29 mouse cellular contexts compared by ENCODE assay signal in genomic region chr11:101787432-101787831, GRCm38 (mm10). TPM values are rescaled to one million over a fixed set of nuclear protein-coding genes. Genes with fewer than 3 reads are reported as not detected.
DNase-seq lines count a peak whose midpoint lies in the region; ATAC-seq and TF ChIP-seq lines count a peak whose summit lies in the region.
"Had no signal": no experiment of that assay in that cellular context is flagged by ENCODE, and none has a peak within 500 bp of the region (broad histone marks: within the 10 kb centered on the region; RNA-seq: fewer than 3 reads in every experiment).

No protein-coding gene starts in this region.

- no peaks in the 10 kb centered on the region for H3K9me3 ChIP-seq in E14TG2a.4 (ENCODE audit: low read length)
- no peaks in the 10 kb centered on the region for H3K9me3 ChIP-seq in liver, postnatal 0 days (ENCODE audit: low read length)
- H3K9me3 ChIP-seq: embryonic facial prominence, embryonic 13.5 days; embryonic facial prominence, embryonic 15.5 days; forebrain, embryonic 10.5 days; forebrain, embryonic 12.5 days; G1E had no signal

- intact Hi-C loops in left cerebral cortex, postnatal 10 days (cut with DNase I), result no loop called here

- H3K4me2 ChIP-seq in liver, postnatal 0 days (ENCODE audit: low read depth, low read length), result no peak overlapping the region
- H3K4me2 ChIP-seq: embryonic facial prominence, embryonic 13.5 days; embryonic facial prominence, embryonic 15.5 days; forebrain, embryonic 12.5 days had no signal

- peak overlapping the region; percentile 88 for H3K4me3 ChIP-seq in E14TG2a.4 (replicated peaks; ENCODE audit: low read length)
- H3K4me3 ChIP-seq in liver, postnatal 0 days (ENCODE audit: low read depth, low read length), result no peak overlapping the region
- H3K4me3 ChIP-seq: embryonic facial prominence, embryonic 13.5 days; embryonic facial prominence, embryonic 15.5 days; erythroblast, embryonic 14.5 days; forebrain, embryonic 12.5 days had no signal

- H3K36me3 ChIP-seq in E14TG2a.4 (ENCODE audit: insufficient read depth, low read length), result peaks cover 4% of the 10 kb centered on the region; the same call in 1 of the 2 replicates
- H3K36me3 ChIP-seq in liver, postnatal 0 days (replicated peaks; ENCODE audit: insufficient read depth, low read length), result no peaks in the 10 kb centered on the region
- H3K36me3 ChIP-seq: embryonic facial prominence, embryonic 13.5 days; embryonic facial prominence, embryonic 15.5 days; forebrain, embryonic 10.5 days; forebrain, embryonic 12.5 days; G1E had no signal

- DNase-seq in ES-CJ7 (ENCODE audit: low read depth, low spot score) (peak; percentile 89), R1 (ENCODE audit: low read depth, low spot score) (peak; percentile 95), ZHBTc4 (ENCODE audit: low read depth, low spot score) (peak; percentile 69)
- DNase-seq in right cerebral cortex, postnatal 4 days, result no peak
- no peak for DNase-seq in liver, postnatal 0 days
- no peak for DNase-seq in left cerebral cortex, postnatal 10 days (ENCODE audit: extremely low spot score in 1 of 2, low spot score in 2 of 2)
- DNase-seq: adrenal gland, adult 2 months; adrenal gland, postnatal 10 days; adrenal gland, postnatal 25 days; B cell, adult 2 months; cerebellum, adult 11 months; cerebellum, adult 18-20 months; cerebellum, adult 8-10 months; cerebellum, adult 9-11 months; cerebellum, postnatal 14 days; cerebellum, postnatal 36 days; embryo, embryonic 11 days had no signal

- H3K9ac ChIP-seq in liver, postnatal 0 days (replicated peaks), result no peak overlapping the region
- H3K9ac ChIP-seq: embryonic facial prominence, embryonic 13.5 days; embryonic facial prominence, embryonic 15.5 days; forebrain, embryonic 12.5 days had no signal

- no peak for ATAC-seq in liver, postnatal 0 days
- ATAC-seq: CD4-positive, CD25-positive, alpha-beta regulatory T cell, adult 4 months; forebrain, embryonic 14.5 days; forebrain, embryonic 16.5 days; Patski had no signal

- TF ChIP-seq EP300 in liver, postnatal 0 days (IDR thresholded peaks at IDR 0.05; ENCODE audit: low read depth), result no peak

- peaks cover 18% of the 10 kb centered on the region for H3K27me3 ChIP-seq in E14TG2a.4 (ENCODE audit: insufficient read depth, low read length)
- peaks cover 62% of the 10 kb centered on the region for H3K27me3 ChIP-seq in liver, postnatal 0 days (ENCODE audit: insufficient read depth, low read length)

- H3K27ac ChIP-seq in liver, postnatal 0 days (ENCODE audit: low read depth), result no peak overlapping the region
- H3K27ac ChIP-seq: embryonic facial prominence, embryonic 13.5 days; embryonic facial prominence, embryonic 15.5 days; forebrain, embryonic 10.5 days; forebrain, embryonic 12.5 days had no signal

- WGBS in liver, postnatal 0 days (ENCODE audit: insufficient replicate concordance), result 79% methylated on average over 1 of the region's 1 CpGs

- peaks cover 80% of the 10 kb centered on the region for H3K4me1 ChIP-seq in E14TG2a.4 (replicated peaks; ENCODE audit: low read depth, low read length)
- peaks cover 13% of the 10 kb centered on the region for H3K4me1 ChIP-seq in liver, postnatal 0 days (ENCODE audit: insufficient read depth)

- TF ChIP-seq CTCF in E14TG2a.4 (conservative IDR thresholded peaks at IDR 0.05; ENCODE audit: low read length), result no peak
- TF ChIP-seq CTCF in liver, postnatal 0 days (IDR thresholded peaks at IDR 0.05; ENCODE audit: low read depth), result no peak

RNA-seq across cellular contexts. Expression of gene Etv4, which starts 2.3 kb away (rescaled TPM):
- 0.15 and 0.39 TPM in 2 replicates for polyA plus RNA-seq in liver, postnatal 0 days (2015; fragmentation: Nextera tagmentation; extraction: Ambion mirVana)
- 10 to 100 TPM; 20.3 to 20.9 TPM for total RNA-seq in left cerebral cortex, postnatal 10 days (2021)
- total RNA-seq: common myeloid progenitor, adult 5-6 weeks had no signal
- polyA plus RNA-seq: CD4-positive, CD25-positive, alpha-beta regulatory T cell, adult 4 months; erythroblast, embryonic 14.5 days had no signal

RNA-seq across cellular contexts. Expression of gene Dhx8, which starts 54.7 kb away (rescaled TPM):
- polyA plus RNA-seq in liver, postnatal 0 days (2015; fragmentation: Nextera tagmentation; extraction: Ambion mirVana), result 10.2 and 12.9 TPM in 2 replicates
- total RNA-seq in left cerebral cortex, postnatal 10 days (2021), result 10 to 100 TPM; 32.8 to 34.5 TPM

Comparison
In these comparisons a context has a peak if more than half of its experiments do, and no peak if none do; other contexts are left out.
1. DNase-seq: peak in ES-CJ7 (single experiment), R1 (single experiment) and ZHBTc4 (single experiment); none in right cerebral cortex, postnatal 4 days (single experiment), liver, postnatal 0 days (single experiment) and left cerebral cortex, postnatal 10 days (0 of 2).